Mouse (Mus musculus): ENCODE results near the gene 1700029J07Rik. TPM values are rescaled to one million over a fixed set of nuclear protein-coding genes. Genes with fewer than 3 reads are reported as not detected.
A peak's percentile ranks its signal among the peaks of the same experiment; 100 is the strongest.

1700029J07Rik gene
- total RNA-seq, 2 experiments from 2014 or later, result 0.21 to 0.79 TPM

DNA sequence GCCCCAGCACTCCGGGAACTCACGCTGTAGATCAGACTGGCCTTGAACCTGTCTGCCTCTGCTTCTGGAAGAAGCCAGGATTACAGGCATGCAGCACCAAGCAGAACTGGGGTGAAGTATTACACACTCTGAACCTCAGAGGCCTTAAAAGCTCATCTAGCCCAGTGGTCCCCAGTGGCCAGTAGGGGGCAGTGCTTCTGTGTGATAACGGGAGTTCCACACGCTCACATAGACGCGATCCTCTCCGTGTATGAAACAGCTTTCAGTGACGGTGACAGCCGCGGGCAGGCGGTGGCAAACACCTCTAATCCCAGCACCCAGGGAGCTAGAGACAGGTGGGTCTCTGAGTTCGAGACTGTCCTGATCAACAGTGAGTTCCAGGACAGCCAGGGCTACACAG is 4.2 kb downstream of the 1700029J07Rik start:
- ATAC-seq (replicated peaks; ENCODE audit: poor library complexity), result no peak

DNA sequence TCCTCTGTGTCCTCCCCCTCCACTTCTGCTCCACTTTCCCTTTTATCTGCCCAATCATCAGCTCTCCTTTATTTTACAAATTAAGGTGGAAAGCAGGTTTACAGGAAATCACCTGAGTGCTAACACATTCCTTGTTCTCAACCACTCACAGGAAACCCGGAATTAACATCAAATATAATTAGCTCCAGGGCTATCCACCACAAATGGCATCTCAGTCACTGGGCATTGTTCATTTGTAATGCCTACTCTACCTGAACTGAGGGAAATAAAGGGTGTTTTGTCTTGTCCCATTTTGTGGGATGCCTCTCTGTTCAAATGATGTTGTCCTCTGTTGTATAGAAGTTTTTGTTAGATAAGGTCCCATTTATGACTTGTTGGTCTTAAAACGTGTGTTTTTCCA is 24.4 kb downstream of the 1700029J07Rik start:
- ATAC-seq (replicated peaks; ENCODE audit: poor library complexity), result no peak

DNA sequence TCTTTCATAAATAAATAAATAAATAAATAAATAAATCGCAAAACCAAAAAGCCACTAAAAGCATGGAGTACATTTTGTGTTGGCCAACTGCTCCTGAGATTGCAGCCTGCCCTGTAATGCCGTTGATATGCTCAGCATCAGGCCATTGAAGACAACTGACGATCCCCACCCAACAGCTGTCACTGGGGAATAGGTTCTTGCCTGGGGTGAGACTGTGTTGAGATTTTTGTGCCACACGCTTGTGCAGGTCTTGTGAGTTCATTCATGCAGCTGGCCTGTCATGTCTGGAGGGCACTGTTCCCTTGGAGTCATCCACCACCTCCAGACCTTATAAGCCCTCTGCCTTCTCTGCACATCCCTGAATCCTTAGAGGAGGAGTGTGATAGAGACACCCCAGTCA is 28.8 kb downstream of the 1700029J07Rik start:
- no peak for ATAC-seq (replicated peaks; ENCODE audit: poor library complexity)

DNA sequence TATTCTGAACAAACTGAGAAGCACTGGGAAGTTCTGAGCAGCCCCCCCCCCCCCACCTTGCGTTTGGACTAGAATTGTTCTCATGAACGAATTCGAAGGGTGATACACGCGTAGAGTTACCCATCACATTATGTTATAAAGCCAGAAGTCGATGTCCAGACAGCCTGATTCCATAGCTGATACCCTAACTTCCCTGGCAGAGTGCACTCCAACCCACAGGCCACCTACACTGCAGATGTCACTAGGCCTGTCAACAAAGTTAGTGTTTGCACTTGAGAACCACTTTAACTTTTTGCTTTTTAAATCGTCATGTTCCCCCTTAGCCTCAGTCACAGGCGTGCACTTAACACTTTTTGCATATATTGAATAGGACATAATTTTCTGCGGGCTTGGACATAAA is 38.1 kb downstream of the 1700029J07Rik start:
- no peak for ATAC-seq (replicated peaks; ENCODE audit: poor library complexity)

DNA sequence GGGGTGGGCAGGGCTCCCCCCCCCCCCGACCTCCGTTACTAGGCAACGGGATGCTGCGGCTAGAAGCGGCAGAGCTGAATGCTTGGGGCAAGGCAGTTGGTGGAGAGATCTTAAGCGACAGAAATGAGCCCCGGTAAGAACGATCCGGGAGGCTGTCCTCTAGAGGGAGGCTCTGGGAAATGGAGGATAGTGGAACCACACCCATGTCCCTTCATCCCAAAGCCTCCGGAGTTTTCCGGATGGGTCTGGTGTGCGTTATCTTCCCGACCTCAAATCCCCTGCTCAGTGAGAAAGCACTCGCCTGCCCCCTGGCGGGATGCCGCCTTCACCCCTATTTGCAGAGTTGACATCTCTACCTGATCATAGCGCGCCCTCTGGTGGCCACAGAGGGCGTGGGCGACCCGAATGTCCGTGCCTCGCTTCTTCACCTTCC is 40.5 kb downstream of the 1700029J07Rik start, which contains the start of gene Ccdc110:
TSS of gene Ccdc110 (plus strand) at position 38 of the 433 bp plus-strand sequence.
- ATAC-seq (replicated peaks; ENCODE audit: poor library complexity), result peak; percentile 100

DNA sequence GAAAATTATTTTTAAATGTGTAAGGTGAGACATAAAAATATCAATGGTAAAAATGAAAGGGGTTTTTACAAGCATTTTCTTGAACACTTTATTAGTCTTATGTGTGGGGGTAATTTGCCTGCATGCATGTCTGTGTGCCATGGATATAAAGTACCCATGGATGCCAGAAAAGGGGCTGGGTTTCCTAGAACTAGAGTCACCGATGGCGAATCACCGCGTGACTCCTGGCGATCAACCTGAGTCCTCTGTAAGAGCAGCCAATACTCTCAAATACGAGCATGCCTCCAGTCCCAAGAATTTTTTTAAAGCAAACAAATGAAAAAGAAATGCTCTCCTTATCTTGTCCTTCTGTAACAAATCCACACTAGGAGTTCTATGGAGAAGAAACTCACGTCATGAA is 52.9 kb downstream of the 1700029J07Rik start:
- no peak for ATAC-seq (replicated peaks; ENCODE audit: poor library complexity)

DNA sequence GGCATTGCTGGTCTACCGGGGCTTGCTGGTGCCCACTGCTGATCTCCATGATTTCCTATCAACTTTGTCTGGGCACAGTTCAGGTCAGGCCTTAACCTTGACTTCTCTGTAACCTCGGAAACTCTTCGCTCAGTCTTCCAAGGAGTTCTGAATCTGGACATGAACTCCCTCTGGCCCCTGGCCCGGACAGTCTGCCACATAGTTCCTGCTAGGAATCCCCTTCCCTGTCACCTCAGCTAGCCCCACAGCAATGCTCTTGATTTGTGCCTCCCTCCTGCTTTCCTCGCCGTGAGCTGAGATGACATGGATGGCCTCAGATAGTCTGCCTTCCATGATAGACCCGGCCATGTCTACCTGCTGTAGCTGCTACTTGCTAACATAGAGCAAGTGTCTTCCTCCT is 54.7 kb downstream of the 1700029J07Rik start:
- no peak for ATAC-seq (replicated peaks; ENCODE audit: poor library complexity)

DNA sequence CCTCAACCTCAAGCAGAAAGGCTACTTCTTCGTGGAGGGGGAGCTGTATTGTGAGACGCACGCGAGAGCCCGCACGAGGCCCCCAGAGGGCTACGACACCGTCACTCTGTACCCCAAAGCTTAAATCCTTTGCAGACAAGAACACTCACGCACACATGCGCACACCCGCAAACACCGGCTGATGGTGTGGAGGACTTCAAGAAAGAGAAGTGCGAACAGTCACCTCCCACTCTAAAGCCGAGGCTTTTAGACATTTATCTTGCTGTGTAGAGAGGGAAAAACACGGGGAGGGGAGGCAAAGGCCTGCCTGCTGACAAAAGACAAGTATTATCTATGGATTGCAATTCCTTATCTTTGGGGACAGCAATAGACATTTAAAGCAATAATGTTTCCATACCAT is 56.2 kb downstream of the 1700029J07Rik start:
- no peak for ATAC-seq (replicated peaks; ENCODE audit: poor library complexity)

DNA sequence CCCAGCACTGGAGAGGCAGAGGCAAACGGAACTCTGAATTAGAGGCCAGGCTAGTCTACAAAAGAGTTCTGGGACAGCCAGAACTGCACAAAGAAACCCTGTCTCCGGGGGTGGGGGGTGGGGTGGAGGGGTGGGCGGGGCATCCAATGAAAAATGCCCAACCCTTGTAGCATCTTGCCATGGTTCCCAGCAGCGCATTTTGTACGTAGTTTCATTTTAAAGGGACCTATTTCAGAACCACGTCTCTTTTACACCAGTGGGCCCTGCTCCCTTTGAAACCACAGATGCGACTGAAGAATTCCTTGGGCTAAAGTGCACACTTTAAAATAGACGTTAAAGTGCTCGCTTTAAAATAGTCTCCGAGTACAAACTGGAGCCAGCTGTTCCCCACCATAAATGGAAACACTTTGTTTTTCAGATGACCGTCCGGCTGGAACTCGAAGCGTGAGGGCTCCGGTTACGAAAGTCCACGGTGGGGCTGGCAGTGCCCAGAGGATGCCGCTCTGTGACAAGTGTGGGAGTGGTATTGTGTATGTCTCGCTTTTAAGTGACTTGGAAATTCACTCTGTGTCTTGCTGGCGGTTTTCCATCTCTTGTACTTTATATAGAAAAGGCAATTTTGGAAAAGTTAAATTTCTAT is 57.9 kb downstream of the 1700029J07Rik start:
- no peak for ATAC-seq (replicated peaks; ENCODE audit: poor library complexity)

DNA sequence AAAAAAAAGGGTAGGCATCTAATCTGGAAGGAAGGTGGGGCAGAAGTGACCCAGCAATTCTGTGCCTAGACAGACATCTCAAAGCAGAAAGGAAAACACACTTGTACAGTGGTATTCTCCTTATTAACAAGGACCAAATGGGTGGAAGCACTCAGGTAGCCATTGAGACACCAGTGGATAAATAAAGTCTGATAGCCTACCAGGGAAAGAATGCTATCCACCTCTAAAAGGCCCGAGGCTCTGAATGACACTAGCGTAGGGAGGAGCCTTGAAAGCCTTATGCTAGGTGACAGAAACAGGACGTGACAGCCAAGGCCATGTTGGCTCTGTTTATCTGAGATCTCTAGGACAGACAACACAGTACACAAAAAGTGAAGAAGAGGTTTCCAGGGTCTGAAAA is 58.6 kb downstream of the 1700029J07Rik start:
- ATAC-seq (replicated peaks; ENCODE audit: poor library complexity), result no peak

DNA sequence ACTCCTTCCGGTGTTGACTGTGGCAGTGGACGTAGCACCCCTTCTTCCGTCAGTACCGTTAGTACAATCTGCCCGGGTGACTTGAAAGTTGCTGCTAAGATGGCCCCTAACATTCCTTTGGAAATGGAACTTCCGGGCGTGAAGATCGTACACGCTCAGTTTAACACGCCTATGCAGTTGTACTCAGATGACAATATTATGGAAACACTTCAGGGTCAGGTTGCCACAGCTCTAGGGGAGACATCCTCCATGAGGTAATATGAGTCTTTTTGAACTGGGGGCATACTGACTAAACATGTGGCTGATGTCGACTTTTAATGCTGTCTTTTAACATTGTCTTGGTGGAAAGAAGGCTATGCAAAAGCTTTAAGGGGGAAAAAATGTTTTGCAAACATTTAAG is 61.3 kb downstream of the 1700029J07Rik start:
- no peak for ATAC-seq (replicated peaks; ENCODE audit: poor library complexity)

DNA sequence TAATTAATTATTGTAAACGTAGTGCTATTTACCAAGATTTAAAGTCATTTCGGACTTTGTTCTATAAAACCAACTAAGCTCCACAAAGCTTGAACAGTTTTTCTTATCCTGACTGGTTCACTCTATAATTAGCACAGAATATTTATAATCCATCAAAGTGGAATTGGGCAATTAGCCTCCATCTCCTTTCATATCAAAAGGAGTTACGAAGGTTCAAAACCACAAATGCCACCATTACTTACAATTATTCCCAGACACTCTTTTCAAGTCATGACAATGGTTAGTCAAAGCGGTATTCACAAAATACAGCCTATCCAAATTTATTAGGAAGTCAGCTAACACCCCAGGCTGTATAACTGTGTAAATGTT is 68.8 kb downstream of the 1700029J07Rik start:
- ATAC-seq (replicated peaks; ENCODE audit: poor library complexity), result no peak

DNA sequence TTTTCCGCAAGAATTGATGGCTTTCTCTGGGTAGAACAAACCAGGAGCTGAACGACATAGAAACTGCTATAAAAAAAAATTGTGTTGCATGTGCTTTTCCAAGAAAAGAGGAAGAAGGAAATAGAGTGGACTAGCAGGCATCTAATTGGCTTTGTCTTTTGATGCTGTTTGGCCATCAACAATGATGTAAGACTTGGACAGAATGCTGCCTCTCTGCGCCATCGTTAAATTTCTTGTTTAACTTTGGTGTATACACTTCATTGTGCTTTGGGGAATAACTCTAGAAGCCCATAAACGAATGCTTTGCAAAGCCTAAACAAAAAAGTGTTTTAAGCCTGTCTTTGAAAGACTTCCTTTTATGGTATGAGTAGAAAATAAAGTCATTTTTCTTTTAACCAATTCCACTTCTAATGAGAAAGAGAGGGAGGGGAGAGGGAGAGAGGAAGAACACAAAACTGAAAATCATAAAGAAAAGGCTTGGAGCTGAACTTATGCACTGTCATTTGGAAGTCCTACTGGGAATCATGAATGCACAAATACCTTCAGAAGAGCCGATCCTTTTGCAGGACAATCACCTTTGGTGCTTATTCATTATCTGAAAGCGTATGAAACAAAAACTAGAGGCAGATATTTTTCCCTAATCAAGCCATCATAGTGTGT is 69.3 kb downstream of the 1700029J07Rik start:
- no peak for ATAC-seq (replicated peaks; ENCODE audit: poor library complexity)

DNA sequence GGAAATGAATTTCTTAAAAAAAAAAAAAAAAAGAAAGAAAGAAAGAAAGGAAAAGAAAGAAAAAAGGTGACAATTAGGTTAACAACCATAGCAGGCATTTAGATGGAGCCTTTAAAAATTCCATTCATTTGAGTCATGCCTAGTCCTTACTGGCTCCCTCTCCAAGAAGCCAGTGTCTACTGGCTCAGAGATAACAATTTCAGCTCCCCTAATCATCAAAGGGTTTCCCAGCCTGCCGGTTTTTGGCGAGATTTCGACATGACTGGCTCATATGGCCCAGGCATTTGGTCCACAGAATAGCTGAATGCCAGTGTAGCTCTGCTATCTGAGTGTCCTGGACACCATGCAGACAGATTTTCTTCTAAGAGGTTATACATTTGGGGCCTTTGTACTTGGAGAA is 71.4 kb downstream of the 1700029J07Rik start:
- no peak for ATAC-seq (replicated peaks; ENCODE audit: poor library complexity)

Other genes starting within 250 kb of the 1700029J07Rik start
- not detected in 2 replicates for gene Pdlim3, start 89.8 kb downstream of the 1700029J07Rik start, total RNA-seq (2015)
- not detected in 2 replicates for gene Pdlim3, start 89.8 kb downstream of the 1700029J07Rik start, total RNA-seq (2017)
- gene Ccdc110, start 40.6 kb downstream of the 1700029J07Rik start, total RNA-seq (2015), result not detected in 2 replicates
- not detected in 2 replicates for gene Ccdc110, start 40.6 kb downstream of the 1700029J07Rik start, total RNA-seq (2017)
- gene Ufsp2, start 276 bp upstream of the 1700029J07Rik start, total RNA-seq (2015), result 88.7 and 89.0 TPM in 2 replicates
- gene Ufsp2, start 276 bp upstream of the 1700029J07Rik start, total RNA-seq (2017), result 149 and 162 TPM in 2 replicates
- gene Lrp2bp, start 24.1 kb upstream of the 1700029J07Rik start, total RNA-seq (2015), result not detected in 2 replicates
- not detected in 2 replicates for gene Lrp2bp, start 24.1 kb upstream of the 1700029J07Rik start, total RNA-seq (2017)
- gene Ankrd37, start 30.5 kb upstream of the 1700029J07Rik start, total RNA-seq (2015), result 4.3 and 6.1 TPM in 2 replicates
- 3.5 and 6.2 TPM in 2 replicates for gene Ankrd37, start 30.5 kb upstream of the 1700029J07Rik start, total RNA-seq (2017)
- 31.3 and 31.7 TPM in 2 replicates for gene Cfap97, start 176.5 kb upstream of the 1700029J07Rik start, total RNA-seq (2015)
- gene Cfap97, start 176.5 kb upstream of the 1700029J07Rik start, total RNA-seq (2017), result 23.7 and 27.8 TPM in 2 replicates
- gene Snx25, start 176.9 kb upstream of the 1700029J07Rik start, total RNA-seq (2015), result 11.7 and 11.9 TPM in 2 replicates
- 8.9 and 9.7 TPM in 2 replicates for gene Snx25, start 176.9 kb upstream of the 1700029J07Rik start, total RNA-seq (2017)
- gene Slc25a4, start 236.0 kb upstream of the 1700029J07Rik start, total RNA-seq (2015), result 87.5 and 94.7 TPM in 2 replicates
- 157 and 166 TPM in 2 replicates for gene Slc25a4, start 236.0 kb upstream of the 1700029J07Rik start, total RNA-seq (2017)